ENCODE assay signal across 32 mouse cellular contexts in the genomic region with DNA sequence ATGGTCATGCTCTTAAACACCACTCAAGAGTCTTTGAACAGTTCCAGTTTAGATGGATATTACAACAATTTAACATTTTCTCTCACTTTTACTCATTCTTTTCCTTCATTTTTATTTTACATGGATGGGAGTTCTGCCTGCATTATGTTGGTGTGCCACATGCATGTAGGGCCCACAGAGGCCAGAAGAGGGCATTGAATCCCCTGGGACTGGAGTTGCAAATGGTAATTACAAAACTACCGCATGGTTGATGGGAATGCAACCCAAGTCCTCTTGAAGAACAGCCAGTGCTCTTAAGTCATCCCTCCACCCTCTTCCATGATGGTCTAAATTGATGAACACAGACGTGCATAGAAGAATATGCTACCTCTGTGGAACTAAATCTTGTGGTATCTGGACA. TPM values are rescaled to one million over a fixed set of nuclear protein-coding genes. Genes with fewer than 3 reads are reported as not detected.
DNase-seq lines count a peak whose midpoint lies in the region; ATAC-seq and TF ChIP-seq lines count a peak whose summit lies in the region.
"Had no signal": no experiment of that assay in that cellular context is flagged by ENCODE, and none has a peak within 500 bp of the region (broad histone marks: within the 10 kb centered on the region; RNA-seq: fewer than 3 reads in every experiment).

No protein-coding gene starts in this region.

- no peaks in the 10 kb centered on the region for H3K9me3 ChIP-seq in intestine, postnatal 0 days (ENCODE audit: control insufficient read depth)
- H3K9me3 ChIP-seq in intestine, embryonic 15.5 days = no peaks in the 10 kb centered on the region
- H3K9me3 ChIP-seq in lung, embryonic 14.5 days (ENCODE audit: low read depth, low read length) = no peaks in the 10 kb centered on the region
- H3K9me3 ChIP-seq: embryonic facial prominence, embryonic 13.5 days; hindbrain, embryonic 12.5 days; liver, embryonic 15.5 days; megakaryocyte, embryonic 14.5 days; midbrain, embryonic 12.5 days; neural tube, embryonic 12.5 days had no signal

- no peaks in the 10 kb centered on the region for H3K36me3 ChIP-seq in intestine, postnatal 0 days (ENCODE audit: control insufficient read depth, insufficient read depth)
- H3K36me3 ChIP-seq in intestine, embryonic 15.5 days = no peaks in the 10 kb centered on the region
- no peaks in the 10 kb centered on the region for H3K36me3 ChIP-seq in lung, embryonic 14.5 days (ENCODE audit: insufficient read depth)
- H3K36me3 ChIP-seq: embryonic facial prominence, embryonic 13.5 days; hindbrain, embryonic 12.5 days; liver, embryonic 15.5 days; midbrain, embryonic 12.5 days; neural tube, embryonic 12.5 days had no signal

- no peak for DNase-seq in lung, embryonic 14.5 days
- DNase-seq in lung, postnatal 14 days = no peak
- DNase-seq in Patski (ENCODE audit: low read depth, low spot score) = no peak
- no peak for DNase-seq in thymus, postnatal 25 days
- DNase-seq in ovary, postnatal 36 days (ENCODE audit: low spot score) = no peak
- DNase-seq in cerebellum, postnatal 4 days (ENCODE audit: low spot score in 2 of 2) = no peak
- DNase-seq: adrenal gland, adult 8-10 months; cerebellum, adult 11-12 months; cerebellum, adult 9-11 months; kidney, adult 9 months; kidney, postnatal 25 days had no signal

- 0 out of 2 replicates have a peak, but pooled peaks have one; percentile 26 for TF ChIP-seq CTCF in intestine, postnatal 0 days (IDR thresholded peaks at IDR 0.05; ENCODE audit: low read depth)
- 0 out of 2 replicates have a peak, but pooled peaks have one; percentile 6 for TF ChIP-seq CTCF in lung, embryonic 14.5 days (IDR thresholded peaks at IDR 0.05; ENCODE audit: low read depth)
- TF ChIP-seq CTCF in Patski (IDR thresholded peaks at IDR 0.05) = peak; percentile 52

- POLR2A ChIA-PET in Patski (lab: Charles Lee) = no interaction called here

- H3K4me1 ChIP-seq in intestine, postnatal 0 days (replicated peaks; ENCODE audit: control insufficient read depth, insufficient read depth, low read length) = no peaks in the 10 kb centered on the region
- H3K4me1 ChIP-seq in intestine, embryonic 15.5 days (replicated peaks) = no peaks in the 10 kb centered on the region
- no peaks in the 10 kb centered on the region for H3K4me1 ChIP-seq in lung, embryonic 14.5 days (ENCODE audit: insufficient read depth)
- H3K4me1 ChIP-seq: embryonic facial prominence, embryonic 13.5 days; hindbrain, embryonic 12.5 days; liver, embryonic 15.5 days; midbrain, embryonic 12.5 days; neural tube, embryonic 12.5 days had no signal

- 82% methylated on average over 2 of the region's 2 CpGs for WGBS in intestine, postnatal 0 days
- 78% methylated on average over 2 of the region's 2 CpGs for WGBS in intestine, embryonic 15.5 days
- WGBS in lung, embryonic 14.5 days = 82% methylated on average over 2 of the region's 2 CpGs

- no peaks in the 10 kb centered on the region for H3K27me3 ChIP-seq in intestine, postnatal 0 days (replicated peaks; ENCODE audit: control insufficient read depth, insufficient read depth, low read length)
- H3K27me3 ChIP-seq in intestine, embryonic 15.5 days (replicated peaks) = no peaks in the 10 kb centered on the region
- no peaks in the 10 kb centered on the region for H3K27me3 ChIP-seq in lung, embryonic 14.5 days (ENCODE audit: insufficient read depth, low read length)
- no peaks in the 10 kb centered on the region for H3K27me3 ChIP-seq in Patski
- H3K27me3 ChIP-seq: embryonic facial prominence, embryonic 13.5 days; hindbrain, embryonic 12.5 days; liver, embryonic 15.5 days; midbrain, embryonic 12.5 days; neural tube, embryonic 12.5 days had no signal

- no peak overlapping the region for H3K9ac ChIP-seq in intestine, postnatal 0 days (ENCODE audit: low read depth, low read length)
- H3K9ac ChIP-seq in intestine, embryonic 15.5 days = no peak overlapping the region
- H3K9ac ChIP-seq in lung, embryonic 14.5 days = no peak overlapping the region
- H3K9ac ChIP-seq: embryonic facial prominence, embryonic 13.5 days; hindbrain, embryonic 12.5 days; liver, embryonic 15.5 days; midbrain, embryonic 12.5 days; neural tube, embryonic 12.5 days had no signal

- H3K27ac ChIP-seq in intestine, postnatal 0 days (ENCODE audit: low read depth, low read length) = no peak overlapping the region
- no peak overlapping the region for H3K27ac ChIP-seq in intestine, embryonic 15.5 days
- peak overlapping the region; percentile 28; the same call in 1 of the 2 replicates for H3K27ac ChIP-seq in lung, embryonic 14.5 days (ENCODE audit: low read depth)
- H3K27ac ChIP-seq: embryonic facial prominence, embryonic 13.5 days; hindbrain, embryonic 12.5 days; hindbrain, postnatal 0 days; liver, embryonic 15.5 days; midbrain, embryonic 12.5 days; neural tube, embryonic 12.5 days had no signal

- no peak overlapping the region for H3K4me2 ChIP-seq in intestine, postnatal 0 days (replicated peaks; ENCODE audit: low read depth)
- H3K4me2 ChIP-seq in intestine, embryonic 15.5 days (replicated peaks) = no peak overlapping the region
- no peak overlapping the region for H3K4me2 ChIP-seq in lung, embryonic 14.5 days
- H3K4me2 ChIP-seq: embryonic facial prominence, embryonic 13.5 days; hindbrain, embryonic 12.5 days; liver, embryonic 15.5 days; midbrain, embryonic 12.5 days; neural tube, embryonic 12.5 days had no signal

- no peak overlapping the region for H3K4me3 ChIP-seq in intestine, postnatal 0 days (ENCODE audit: low read depth, low read length)
- no peak overlapping the region for H3K4me3 ChIP-seq in intestine, embryonic 15.5 days (replicated peaks)
- no peak overlapping the region for H3K4me3 ChIP-seq in lung, embryonic 14.5 days (ENCODE audit: low read depth, low read length)
- H3K4me3 ChIP-seq: embryonic facial prominence, embryonic 13.5 days; hindbrain, embryonic 12.5 days; liver, embryonic 15.5 days; megakaryocyte, embryonic 14.5 days; midbrain, embryonic 12.5 days; myocyte; neural tube, embryonic 12.5 days had no signal

- in situ Hi-C loops in Patski (cut with MboI; ENCODE audit: low pct_unique_long_range_greater_than_20kb) = no loop called here

- CTCF ChIA-PET in Patski (lab: Charles Lee) = no interaction called here

- ATAC-seq in intestine, postnatal 0 days = no peak
- no peak for ATAC-seq in intestine, embryonic 15.5 days
- ATAC-seq in lung, embryonic 14.5 days (ENCODE audit: insufficient read depth) = no peak
- no peak for ATAC-seq in Patski
- ATAC-seq: CD4-positive, CD25-positive, alpha-beta regulatory T cell, adult 4 months; forebrain, embryonic 16.5 days had no signal

RNA-seq across cellular contexts. Expression of a gene that starts 22.8 kb away (rescaled TPM):
- polyA plus RNA-seq in intestine, postnatal 0 days (2015; fragmentation: Nextera tagmentation; extraction: Ambion mirVana) = 0.69 and 0.73 TPM in 2 replicates
- 1.3 and 1.9 TPM in 2 replicates for polyA plus RNA-seq in intestine, embryonic 15.5 days (2015; fragmentation: Nextera tagmentation; extraction: Ambion mirVana)
- polyA plus RNA-seq in lung, embryonic 14.5 days (2014; fragmentation: Nextera tagmentation; extraction: Ambion mirVana) = not detected in 2 replicates
- polyA plus RNA-seq in Patski (2021) = not detected
- polyA plus RNA-seq: embryonic facial prominence, embryonic 13.5 days; forebrain, embryonic 11.5 days; forebrain, embryonic 16.5 days; heart, embryonic 14.5 days; hindbrain, embryonic 12.5 days; hindbrain, postnatal 0 days; liver, embryonic 15.5 days; midbrain, embryonic 12.5 days; midbrain, postnatal 0 days; myocyte; neural tube, embryonic 12.5 days; testis, adult 2 months had no signal

RNA-seq across cellular contexts. Expression of a gene that starts 23.6 kb away (rescaled TPM):
- polyA plus RNA-seq in intestine, postnatal 0 days (2015; fragmentation: Nextera tagmentation; extraction: Ambion mirVana) = not detected in 2 replicates
- polyA plus RNA-seq in intestine, embryonic 15.5 days (2015; fragmentation: Nextera tagmentation; extraction: Ambion mirVana) = not detected in 2 replicates
- not detected in 2 replicates for polyA plus RNA-seq in lung, embryonic 14.5 days (2014; fragmentation: Nextera tagmentation; extraction: Ambion mirVana)
- not detected for polyA plus RNA-seq in Patski (2021)
- polyA plus RNA-seq: CD4-positive, CD25-positive, alpha-beta regulatory T cell, adult 4 months; embryonic facial prominence, embryonic 13.5 days; forebrain, embryonic 11.5 days; forebrain, embryonic 16.5 days; gonadal fat pad, adult 2 months; heart, embryonic 14.5 days; hindbrain, embryonic 12.5 days; hindbrain, postnatal 0 days; intestine, embryonic 16.5 days; limb, embryonic 14.5 days; lung, embryonic 16.5 days; midbrain, embryonic 12.5 days; myocyte; neural tube, embryonic 12.5 days; thymus, postnatal 0 days had no signal
